Mouse (Mus musculus): ENCODE results near the gene Zfp174.

- peak; percentile 22; the same call in 1 of the 2 replicates for TF ChIP-seq CTCF (IDR thresholded peaks at IDR 0.05; ENCODE audit: low read depth, low read length)
- TF ChIP-seq POLR2A (IDR thresholded peaks at IDR 0.05; ENCODE audit: extremely low read depth, insufficient read depth, low read length), result no peak
These were observed 7.7 kb upstream of the Zfp174 start for GRCm38 (mm10) chr16:3839157-3839885.
